Mouse (Mus musculus): ENCODE measurements around the gene Cwc22.

The Cwc22 gene

DNA sequence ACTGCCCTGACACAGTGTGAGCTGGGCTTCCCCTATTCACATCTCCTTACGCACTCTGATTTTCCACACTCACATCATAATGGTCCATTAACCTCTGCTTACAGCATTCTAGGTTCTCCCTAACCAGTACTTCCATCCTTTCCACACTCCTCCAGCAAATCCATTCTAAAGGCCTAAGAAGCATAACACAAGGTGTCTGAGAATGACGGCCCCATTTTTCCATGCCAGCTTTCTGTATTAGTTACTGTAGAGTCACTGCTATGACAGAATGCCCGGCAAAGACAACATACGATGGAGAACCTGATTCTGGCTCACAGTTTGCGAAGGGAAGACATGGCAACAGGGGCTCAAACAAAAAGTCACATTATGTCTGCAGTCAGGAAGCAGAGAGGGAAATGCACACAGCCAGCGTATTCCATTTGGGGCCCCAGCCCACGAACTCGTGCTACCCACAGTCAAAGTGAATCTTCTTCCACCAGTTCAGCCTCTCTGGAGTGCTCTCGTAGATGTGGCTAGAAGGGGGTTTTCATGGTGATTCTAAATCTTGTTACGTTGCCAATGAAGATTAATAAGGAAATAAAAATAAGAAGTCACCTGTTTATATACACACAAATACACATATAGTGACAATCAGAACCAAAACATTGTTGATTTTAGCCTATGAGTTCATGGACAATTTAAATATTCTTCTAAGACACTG, 68.9 kb downstream of the Cwc22 start:
- DNase-seq (ENCODE audit: low read depth, low spot score), result no peak

DNA sequence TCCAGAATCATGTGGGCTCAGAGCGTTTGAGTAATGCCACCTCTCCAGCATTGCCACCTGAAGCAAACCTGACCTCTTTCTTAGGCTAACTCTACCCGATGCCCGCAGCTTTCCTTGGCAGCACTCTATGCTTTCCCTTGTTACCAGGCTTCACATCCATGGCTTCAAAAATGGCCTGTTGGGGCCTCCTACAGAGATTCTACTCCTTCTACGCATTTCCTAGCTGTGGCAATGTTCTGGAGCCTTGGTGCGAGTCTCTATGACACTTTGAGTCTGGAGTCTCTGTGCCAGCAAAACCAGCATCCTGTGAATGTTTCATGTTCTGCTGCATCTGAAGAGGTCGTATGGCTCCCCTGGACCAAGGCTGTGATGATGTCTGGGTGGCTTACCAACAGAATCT, 69.8 kb downstream of the Cwc22 start:
- DNase-seq (ENCODE audit: low read depth, low spot score), result no peak

DNA sequence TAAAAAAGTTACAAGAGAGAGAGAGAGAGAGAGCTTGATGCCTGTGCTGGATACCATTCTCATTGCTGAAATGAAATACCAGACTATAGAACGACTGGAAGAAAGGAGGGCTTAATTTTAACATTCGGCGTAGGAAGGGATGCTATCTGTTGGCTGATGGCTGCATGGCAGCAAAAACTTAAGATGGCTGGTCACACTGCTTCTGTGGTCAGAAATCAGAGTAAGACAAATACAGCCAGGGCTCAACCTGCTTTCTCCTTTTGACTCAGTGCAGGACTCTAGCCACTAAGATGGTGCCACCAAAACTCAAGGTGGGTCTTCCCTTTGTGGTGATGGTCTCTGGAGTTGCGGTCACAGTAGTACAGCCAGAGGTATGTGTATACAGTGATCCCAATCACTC, 70.7 kb downstream of the Cwc22 start:
- no peak for DNase-seq (ENCODE audit: low read depth, low spot score)

DNA sequence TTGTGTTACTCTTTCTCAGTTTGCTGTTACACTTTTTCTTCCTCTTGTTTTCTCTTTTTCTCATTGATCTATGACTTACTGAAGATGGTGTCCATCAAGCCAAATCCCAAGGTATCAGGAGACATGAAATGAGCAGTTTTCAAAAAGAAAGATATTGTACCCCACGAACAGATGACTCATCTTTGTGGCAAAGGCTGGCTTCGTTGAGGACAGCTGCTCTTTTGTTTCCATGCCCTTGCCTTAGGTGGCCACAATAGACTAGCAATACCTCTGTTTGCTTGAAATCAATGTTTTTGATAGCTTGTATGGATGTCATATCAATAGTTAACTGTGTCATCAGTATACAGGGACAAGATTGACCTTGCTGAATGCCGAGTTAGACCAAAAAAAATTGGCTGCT, 71.5 kb downstream of the Cwc22 start:
- DNase-seq (ENCODE audit: low read depth, low spot score), result no peak

DNA sequence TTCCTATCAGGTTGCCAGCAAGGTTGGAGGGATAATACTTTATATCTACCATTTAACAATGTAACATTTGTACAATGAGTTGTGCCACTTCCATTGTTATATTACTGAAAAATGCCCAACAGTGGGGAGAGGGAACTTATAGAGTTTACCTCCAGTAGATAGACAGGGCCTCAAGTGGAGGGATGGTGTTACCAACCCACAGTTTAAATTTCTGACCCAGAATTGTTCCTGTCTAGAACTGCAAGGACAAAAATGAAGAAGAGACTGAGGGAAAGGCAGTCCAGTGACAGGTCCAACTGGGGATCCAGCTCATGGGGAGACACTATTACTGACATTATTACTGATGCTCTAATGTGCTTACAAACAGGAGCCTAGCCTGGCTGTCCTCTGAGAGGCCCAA, 72.4 kb downstream of the Cwc22 start:
- no peak for DNase-seq (ENCODE audit: low read depth, low spot score)

DNA sequence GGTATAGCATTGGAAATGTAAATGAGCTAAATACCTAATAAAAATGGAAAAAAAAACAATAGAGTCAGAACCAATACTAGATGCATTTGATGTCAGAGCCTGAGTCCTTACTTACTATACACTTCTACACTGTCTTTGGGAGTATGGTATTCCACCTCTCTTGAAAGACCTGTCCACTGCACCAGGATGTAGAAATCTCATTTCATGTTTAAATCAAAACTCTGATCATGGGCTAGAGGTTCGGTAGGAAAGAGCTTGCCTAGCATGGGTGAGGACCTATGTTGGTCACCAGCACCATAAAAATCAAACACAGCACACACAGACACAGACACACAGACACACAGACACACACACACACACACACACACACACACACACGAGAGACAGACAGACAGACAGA, 73.5 kb downstream of the Cwc22 start:
- no peak for DNase-seq (ENCODE audit: low read depth, low spot score)

DNA sequence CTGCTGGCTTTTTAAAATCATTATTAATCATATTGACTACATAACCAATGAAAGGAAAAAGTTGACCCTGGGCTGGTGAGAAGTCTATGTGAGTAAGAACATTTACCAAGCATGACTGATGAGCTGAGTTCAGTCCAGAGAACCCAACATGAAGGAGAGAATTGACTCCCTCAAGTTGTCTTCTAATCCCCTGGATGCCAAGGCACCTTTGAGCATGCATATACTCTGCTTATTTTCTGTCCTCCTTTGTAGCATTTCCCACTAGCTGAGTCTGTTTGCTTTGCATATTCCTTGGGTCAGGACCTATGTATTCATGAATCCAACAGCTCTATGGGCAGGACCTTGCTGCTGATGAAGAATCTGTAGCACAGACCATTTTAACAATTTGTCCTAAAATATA, 75.0 kb downstream of the Cwc22 start:
- DNase-seq (ENCODE audit: low read depth, low spot score), result no peak

DNA sequence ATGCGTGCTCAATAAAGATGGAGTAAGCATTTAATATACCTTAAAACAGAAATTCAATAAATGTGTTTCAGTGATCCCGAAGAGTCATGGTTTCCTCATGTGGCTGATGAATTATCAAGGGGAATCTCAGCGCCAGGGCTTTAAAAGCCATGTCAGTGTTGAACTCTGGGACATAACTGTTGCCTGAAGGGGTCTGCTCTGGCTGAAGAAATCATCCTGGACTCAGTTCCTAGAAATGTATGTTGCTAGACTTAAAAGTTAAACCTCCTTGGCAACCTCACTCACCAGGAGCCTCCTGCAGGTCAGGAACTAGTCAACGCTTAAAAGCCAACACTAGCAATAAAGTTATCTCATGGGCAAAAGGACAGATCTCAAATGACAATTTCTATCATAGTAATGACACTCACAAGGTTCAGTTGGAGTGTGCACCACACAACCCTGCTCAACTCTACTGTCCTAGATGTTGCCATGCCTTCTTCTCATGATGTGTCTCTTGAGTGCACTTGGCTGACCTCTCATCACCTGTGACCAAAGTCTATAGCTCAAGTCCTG, 76.4 kb downstream of the Cwc22 start:
- no peak for DNase-seq (ENCODE audit: low read depth, low spot score)

DNA sequence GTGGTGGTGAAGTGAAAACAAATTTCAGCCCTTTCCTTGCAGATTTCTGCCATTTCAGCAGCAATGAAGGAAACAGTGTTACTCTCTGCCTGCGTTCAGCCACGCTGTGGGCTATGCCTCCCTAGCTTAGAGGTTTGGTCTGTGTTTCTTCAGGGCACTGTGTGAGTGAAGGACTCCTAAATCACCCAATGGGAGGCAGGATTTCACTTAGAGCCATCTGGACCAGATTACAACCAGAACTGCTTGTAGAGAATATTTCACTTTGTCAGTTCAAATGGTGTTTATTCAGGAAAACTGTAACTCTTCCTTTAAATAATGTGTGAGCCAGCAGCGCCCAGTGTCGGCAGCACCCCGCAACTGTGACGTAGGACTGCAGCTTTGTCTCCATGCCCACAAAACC, 82.2 kb downstream of the Cwc22 start:
- DNase-seq (ENCODE audit: low read depth, low spot score), result peak; percentile 69

DNA sequence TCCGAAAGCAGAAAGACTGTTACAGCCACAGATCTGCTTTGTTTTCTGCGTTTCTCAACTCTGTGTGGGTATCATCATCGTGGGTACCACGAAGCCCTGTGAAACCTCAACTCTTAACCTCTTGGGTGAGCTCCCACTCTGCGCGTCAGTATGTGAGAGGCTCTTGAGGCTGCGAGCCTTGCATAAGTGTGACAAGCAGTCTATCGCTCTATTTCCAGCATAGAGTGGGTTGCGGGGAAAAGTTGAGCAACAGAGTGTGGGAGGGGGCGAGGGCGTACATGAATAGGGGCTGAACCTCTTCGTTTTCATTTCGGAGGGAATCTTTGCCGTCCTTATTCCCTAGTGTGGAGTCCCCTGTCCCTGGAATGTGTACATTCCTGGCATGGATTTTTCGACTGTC, 82.7 kb downstream of the Cwc22 start:
- DNase-seq (ENCODE audit: low read depth, low spot score), result peak; percentile 76

DNA sequence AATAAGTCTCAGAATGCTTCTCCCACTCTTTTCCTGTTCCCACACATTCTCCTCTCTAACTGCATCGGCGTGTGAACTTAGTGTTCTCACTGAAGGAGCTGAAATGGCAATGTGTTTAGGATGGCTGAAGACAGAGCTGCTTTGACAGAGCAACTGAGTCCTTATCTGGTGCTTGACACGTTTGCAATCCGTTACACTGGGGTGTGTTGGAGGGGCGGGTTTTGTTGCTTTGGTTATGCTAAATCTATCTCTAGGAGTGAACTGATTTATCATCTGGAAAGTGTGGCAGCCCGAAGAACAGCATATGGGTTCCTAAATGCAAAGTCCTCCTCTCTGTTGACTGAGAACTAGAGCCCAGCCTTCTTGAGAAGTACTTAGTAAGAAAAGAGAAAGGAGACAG, 104.7 kb downstream of the Cwc22 start:
- peak; percentile 85 for DNase-seq (ENCODE audit: low read depth, low spot score)

DNA sequence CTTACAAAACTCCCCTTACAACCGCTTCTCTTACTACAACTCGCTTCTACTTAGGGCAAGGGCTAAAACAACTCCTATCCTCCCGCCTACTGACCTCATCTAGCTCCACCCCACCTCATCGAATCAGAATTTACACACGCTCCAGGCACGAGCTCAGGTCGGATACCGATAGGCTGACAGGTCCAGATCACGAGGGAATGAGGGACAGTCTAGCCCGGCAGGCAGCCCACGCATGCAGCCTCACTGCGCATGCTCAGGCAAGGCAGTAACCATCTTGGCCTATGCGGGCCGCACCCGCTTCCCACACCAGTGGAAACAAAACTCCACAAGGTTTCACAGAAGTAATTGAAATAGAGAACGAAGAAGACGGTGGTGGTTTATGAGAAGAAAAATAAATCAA, 106.6 kb downstream of the Cwc22 start:
- no peak for DNase-seq (ENCODE audit: low read depth, low spot score)

DNA sequence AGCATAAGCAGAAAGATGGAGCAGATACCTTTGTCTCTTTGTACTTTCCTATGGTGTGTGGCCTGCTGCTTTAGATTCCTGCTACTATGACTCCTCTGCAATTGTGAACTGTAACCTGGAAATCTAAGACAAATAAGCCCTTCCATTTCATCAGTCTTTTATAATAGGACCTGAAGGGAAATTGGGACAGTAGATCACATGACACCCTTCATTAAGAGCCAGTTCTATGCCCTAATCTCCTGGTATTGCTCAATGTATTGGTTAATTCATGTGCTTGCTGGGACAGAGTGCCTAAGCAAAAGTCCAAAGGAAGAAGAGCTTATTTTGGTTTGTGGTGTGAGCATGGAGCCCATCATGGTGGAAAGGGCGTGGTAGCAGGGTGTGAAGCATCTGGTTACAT, 107.5 kb downstream of the Cwc22 start:
- DNase-seq (ENCODE audit: low read depth, low spot score), result no peak

DNA sequence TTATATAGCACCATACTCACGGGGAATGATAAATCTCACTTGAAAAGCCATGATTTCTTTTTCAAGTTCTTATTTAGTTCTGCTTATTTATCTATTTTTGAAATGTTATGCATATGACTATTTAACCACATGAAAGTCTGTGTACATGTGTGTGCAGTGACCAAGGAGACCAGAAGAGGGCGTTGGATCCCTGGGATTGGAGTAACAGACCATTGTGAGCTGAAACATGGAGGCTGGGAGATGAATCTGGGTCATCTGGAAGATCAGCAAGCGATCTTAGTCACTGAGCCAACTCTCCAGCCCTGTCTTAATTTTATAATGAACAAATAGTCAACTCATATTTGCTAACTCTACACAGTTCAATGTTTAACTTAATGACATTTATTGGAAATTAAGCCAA, 110.4 kb downstream of the Cwc22 start:
- DNase-seq (ENCODE audit: low read depth, low spot score), result no peak
